Mouse (Mus musculus) lung, postnatal 14 days (tissue): ENCODE results near the gene Zfp263.
A peak's percentile ranks its signal among the peaks of the same experiment; 100 is the strongest.

Experiments used
- DNase-seq: peaks from one replicate; pipeline ENCODE4 v3.0.0; 2021

Zfp263 gene

DNA sequence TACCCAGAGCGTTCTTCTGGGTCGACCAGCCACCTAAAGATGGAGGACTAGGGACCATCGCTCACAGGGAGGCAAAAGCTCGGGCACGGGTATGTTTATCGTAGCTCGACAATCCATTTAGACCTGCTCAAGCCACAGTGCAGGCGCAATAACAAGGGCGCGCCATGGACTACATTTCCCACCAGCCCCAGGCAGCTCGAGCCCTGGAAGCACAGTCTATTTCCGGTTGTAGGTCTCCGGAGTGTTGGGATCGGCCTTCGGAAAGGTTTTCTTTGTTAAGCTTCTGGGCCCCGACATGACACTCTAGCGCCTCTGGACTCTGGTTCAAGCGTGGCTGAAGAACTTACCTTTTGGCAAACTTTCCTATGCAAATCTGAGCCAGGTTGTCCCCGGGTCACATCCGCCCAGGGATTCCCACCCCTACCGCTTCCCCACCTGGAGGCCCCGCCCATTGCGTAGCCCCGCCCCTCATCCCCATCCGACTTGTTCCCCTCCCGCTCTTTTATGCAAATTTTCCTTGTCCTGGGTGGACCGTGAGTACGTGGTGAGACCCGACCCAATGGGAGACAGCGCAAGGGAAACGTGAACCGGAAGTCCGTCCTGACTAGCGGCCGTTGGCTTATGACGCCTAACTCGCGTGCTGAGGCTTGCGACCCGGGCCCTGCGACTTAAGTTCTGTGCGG lies at the start of gene Zfp263:
Gene Zfp263 (plus strand): TSS at position 591 of the 683 bp plus-strand sequence.
- peak; percentile 90 for DNase-seq

DNA sequence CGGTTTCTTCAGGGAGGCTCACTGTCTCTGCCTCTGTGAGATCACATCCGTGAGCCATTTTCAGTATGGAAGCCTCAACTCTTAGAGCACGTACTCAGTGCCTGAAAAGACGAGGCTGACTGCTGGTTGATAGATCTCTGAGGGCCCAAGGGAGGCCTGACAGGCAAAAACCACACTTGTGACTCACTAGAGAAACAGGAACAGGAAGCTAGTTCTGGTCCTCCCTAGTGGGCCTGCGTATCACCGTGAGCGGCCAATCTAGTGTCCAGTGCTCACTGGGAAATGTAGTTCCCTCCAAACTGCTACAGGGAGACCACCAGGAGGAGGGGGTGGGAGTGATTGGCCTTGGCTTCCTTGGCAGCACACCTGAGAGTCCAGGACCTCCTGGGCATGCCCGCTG lies 44.6 kb upstream of the Zfp263 start:
- DNase-seq = no peak

DNA sequence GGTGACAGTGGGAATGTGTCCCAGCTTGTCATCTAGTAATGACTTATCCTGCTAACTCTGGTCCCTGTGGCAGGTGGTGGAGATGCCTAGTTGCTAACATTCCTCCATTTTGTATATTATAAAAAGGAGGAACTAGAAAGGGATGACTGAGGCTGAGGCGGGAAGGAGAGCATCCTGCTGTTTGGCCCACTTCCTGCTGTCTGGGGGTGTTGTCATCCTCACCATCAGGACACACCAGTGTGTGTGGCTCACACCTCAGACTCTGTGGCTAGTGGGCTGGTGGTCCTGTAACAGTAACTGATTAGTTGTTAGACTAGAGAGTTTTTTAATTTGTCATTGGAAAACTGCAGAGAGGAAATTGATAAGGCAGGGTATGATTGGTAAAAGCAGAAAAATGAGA lies 43.0 kb upstream of the Zfp263 start:
- no peak for DNase-seq

DNA sequence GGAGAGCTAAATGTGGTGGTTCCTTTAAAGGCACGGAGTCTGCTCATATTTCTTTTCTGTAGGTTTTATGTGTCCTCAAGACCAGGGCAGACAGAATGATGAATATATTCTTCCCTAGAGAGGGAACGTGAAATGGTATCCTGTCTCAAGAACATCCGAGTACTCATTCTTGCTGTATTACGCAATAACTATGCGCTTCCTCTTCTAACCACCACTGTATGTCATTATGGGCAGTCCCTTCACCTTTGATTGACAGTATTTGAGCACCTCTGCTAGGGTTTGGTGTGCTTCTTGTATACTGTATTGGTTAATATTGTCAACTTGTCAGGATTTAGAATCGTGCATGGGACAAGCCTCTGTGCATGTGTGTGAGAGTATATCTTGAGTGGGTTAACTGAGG lies 37.2 kb upstream of the Zfp263 start:
- no peak for DNase-seq

DNA sequence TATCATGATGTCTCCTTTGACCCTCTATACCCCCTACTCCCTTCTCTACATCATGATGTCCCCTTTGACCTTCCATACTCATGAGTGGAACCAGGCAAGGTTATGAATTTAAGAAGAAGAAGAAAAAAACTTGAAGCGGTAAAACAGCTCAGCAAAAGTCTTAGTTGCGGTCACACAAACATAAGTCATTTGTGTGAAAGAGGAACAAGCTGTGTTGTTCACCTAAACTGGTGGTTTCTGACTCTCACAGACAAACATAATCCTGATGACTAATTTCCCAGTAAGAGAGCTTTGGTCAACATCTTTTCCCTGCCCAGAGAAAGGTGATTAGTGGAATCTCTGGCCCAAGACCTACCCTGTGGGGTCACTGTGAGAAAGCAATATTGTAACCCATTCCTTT lies 29.2 kb upstream of the Zfp263 start:
- no peak for DNase-seq

DNA sequence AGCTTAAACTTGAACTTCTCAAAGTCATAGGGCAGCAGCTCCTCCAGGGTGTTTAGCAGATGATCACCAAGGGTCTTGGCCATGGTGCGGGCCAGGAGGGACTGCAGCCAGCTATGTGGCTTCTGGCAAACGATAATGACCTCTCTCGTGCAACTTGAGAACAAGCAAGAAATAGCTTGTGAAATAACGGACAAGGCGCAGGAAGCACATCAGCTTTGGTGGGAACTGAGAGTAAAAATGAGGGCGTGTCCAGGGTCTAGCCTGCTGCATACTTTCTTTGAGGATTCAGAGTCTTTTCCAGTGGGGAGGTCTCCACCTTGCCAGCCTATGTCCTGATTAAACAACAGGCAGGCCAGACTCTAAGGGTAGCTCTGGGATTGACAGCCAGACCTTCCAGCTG lies 25.9 kb upstream of the Zfp263 start, which contains the start of gene Mefv:
Gene Mefv (minus strand): TSS at position 118 of the 400 bp plus-strand sequence.
- no peak for DNase-seq

DNA sequence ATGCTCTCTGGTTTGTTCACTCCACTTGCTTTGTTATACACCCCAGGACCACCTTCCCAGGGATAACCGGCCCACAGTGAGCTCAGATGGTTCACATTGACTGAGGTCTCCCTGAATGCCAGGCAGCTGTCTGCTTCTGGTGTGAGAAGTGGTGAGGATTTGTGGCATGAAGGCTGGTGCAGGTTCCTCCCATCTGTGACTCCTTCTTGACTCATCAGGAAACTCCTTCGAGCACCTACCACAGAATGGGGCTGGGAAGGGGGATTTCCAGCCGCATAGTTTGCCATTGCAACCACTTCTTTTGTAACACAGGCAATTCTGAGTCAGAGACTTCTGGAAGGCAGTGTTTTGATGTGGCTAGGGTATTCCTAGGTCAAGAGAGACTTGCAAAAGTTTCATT lies 20.7 kb upstream of the Zfp263 start:
- no peak for DNase-seq

DNA sequence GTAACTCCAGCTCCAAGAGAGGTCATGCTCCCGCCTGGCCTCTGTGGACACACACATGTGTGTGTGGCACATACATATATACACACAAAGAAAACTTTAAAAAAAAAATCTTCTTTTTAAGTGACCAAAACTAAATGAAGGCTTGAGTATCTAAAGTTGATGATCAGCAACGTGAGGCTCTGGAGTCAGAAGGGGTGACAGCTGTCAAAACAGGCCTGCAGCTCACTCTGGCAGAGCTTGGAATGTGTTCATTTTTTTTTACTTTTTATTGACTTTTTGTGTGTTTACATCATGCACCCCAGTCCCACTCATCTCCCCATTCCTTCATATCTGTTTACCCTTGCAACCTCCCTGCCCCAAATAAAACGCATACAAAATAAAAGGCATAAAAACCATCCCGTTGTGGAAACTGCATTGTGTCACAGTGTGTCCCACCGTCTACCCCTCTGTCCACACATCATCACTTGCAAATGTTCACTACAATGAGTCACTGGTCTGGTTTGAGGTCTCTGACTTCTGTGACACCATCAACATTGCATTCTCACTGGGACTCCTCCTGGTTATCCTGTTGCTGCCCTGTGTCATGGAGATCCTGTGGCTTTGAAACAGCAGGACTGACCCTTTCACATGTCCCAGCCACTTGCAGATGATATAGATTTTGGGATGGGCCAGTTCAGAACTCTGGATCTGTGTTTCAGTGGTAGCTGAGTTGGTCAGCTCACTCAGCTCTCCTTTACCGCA lies 15.7 kb upstream of the Zfp263 start:
- DNase-seq = no peak

DNA sequence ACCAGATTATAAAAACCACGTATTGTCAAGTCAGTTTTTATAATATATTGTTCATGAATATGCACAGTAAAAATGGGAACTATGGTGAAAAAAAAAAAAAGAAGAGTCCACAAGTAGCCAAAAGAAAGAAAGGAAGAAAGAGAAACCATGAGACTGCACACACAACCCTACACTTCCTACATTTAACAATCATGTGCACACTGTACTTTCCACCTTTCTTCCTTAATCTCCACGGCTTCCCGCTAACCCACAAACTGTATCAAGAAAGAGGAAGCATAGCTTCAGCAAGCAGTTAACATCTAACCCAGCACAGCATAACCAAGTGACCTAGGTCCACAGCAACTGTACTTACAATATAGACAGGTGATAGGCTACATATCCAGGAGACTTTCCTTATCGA lies 11.3 kb upstream of the Zfp263 start:
- DNase-seq = no peak

DNA sequence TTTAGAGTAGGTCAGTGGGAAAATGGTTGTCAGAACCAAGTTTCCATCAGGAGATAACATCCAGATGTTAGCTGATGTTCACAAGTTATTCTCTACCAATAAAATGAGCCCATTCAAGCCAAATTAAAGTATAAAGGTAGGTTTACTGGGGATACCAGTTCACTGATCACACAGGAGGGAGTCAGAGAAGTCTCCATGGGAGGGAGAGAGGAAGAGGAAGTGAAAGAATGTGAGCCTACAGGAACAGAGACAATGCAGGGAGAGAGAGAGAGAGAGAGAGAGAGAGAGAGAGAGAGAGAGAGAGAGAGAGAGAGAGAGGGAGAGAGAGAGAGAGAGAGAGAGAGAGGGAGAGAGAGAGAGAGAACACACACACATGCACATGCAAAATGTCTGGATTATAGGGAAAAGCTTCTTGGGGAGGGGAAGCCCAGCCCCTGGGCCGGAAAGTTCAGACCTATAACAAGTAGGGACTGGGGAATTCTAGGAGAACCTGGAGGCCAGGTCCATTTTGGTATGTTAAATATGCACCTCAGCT lies 10.6 kb upstream of the Zfp263 start:
- no peak for DNase-seq

DNA sequence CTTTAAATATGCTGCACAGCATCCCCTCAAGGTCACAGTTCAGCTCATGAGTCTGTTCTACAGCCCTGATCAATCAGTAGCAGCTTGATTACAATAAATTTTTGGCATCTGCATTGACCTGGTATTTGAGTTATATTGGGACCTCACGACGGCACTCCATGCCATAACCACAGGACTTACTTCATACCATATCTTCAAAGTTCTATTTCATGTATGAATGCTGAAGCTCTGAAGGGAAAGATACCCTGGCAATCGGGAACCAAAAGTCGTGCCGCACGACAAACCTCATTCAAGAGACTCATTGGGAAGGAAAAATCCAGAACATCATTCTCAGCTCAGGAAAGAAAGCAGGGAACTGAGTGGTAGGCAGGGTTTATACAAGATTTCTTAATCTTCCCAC lies 1.4 kb upstream of the Zfp263 start:
- DNase-seq = no peak

DNA sequence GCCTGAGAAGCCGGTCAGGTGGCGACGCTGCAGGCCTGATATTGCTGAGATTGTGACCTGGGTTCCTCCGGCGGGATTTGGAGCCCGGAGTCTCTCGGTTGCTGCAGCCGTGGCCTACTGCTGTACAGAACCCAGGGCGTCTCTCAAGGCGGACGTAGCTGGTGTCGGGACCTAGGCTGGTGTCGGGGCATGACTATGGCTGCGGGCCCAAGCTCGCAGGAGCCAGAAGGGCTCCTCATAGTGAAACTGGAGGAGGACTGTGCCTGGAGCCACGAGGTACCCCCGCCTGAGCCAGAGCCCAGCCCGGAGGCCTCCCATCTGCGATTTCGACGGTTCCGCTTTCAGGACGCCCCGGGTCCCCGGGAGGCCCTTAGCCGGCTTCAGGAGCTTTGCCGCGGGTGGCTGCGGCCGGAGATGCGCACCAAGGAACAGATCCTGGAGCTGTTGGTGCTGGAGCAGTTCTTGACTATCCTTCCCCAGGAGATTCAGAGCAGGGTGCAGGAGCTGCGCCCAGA lies 350 bp downstream of the Zfp263 start:
- peak; percentile 25 for DNase-seq

DNA sequence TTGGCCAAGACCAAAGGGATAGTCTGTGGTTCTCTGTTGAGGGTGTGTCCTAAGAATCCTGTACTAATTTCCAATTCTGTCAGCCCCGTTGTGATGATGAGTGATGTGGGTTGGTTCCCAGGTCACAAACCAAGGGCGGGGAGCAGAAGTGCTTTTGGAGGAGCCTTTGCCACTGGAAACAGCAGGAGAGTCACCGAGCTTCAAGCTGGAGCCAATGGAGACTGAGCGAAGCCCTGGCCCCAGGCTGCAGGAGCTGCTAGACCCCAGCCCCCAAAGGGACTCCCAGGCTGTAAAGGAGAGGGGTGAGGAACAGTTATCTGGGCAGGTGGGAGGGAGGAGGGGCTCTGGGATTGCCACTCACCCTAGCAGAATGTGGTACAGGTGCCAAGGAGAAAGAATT lies 1.8 kb downstream of the Zfp263 start:
- DNase-seq = no peak

DNA sequence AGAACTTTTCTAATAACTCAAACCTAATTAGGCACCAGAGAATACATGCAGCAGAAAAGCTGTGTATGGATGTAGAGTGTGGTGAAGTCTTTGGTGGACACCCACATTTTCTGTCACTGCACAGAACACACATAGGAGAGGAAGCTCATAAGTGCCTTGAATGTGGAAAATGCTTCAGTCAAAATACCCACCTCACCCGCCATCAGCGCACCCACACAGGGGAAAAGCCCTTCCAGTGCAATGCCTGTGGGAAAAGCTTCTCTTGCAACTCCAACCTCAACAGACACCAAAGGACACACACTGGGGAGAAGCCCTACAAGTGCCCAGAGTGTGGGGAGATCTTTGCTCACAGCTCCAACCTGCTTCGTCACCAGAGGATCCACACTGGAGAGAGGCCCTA lies 5.1 kb downstream of the Zfp263 start:
- DNase-seq = no peak

DNA sequence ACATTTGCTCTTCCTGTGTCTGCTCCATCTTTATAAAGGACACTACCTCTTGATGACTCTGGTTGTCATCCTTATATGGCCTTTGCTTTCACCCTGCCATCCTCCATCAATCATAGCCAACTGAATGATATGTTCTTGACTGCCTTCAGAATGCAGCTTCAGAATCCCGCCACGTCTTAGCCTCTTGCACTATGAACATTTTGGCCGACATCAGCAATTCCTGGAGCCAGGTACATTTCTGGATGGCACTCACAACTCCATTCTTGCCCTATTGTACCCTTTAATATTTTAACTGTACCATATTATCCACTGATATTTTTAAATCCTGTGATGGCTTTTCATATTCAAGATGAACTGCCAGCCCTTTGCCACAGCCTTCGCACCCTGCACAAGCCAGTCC lies 27.7 kb downstream of the Zfp263 start:
- no peak for DNase-seq

DNA sequence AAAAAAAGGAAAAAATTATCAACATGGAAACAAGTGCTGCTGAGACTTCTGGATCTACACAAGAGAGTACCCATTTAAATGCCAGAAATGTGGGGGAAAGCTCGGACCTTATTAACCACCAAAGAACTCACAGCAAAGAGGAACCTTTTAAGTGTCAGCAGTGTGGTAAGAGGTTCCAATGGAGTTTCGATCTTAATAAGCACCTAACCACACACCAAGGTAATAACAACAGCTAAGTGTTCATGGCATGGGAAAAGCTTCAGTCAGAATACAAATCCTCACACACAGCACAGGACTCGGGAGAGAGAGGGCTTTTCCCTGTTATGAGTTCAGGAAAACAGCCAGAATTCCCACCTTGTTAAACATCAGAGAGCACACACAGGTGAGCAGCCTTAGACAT lies 32.5 kb downstream of the Zfp263 start:
- no peak for DNase-seq

DNA sequence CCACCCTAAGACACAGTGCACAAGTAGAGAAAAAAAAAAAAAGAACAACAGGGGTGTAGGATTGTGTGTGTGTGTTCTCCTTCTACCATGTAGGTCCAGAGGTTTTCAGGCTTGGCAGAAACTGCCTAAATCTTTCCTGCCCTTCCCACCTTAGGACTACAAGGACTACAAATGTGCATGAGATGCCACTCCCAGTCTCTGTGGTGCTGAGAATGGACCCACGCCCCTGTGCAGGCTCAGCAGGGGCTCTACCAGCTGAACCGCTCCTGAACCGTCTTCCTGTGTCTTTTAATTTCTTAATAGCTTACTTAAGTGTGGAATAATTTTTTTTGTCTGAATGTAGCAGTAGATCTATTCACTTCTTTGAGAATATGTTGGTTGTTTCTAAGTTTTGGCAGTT lies 34.1 kb downstream of the Zfp263 start:
- no peak for DNase-seq

DNA sequence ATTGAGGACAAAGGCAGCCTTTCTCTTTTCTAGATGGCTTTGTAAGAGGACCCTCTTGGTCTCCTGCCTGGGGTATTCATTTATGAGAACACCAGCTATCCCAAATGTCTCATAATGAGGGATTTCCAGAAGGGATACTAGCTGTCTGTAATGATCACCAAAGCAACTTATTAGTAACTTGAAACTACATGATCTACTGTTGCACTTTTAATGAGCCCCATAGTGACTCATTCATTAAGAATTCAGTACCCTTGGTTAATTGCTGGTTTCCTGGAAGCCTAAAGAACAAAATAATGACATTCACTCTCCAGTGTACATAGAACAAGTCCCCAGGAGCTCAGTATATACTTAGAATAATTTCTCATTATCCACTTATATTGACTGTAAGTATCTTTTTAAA lies 37.3 kb downstream of the Zfp263 start:
- no peak for DNase-seq

DNA sequence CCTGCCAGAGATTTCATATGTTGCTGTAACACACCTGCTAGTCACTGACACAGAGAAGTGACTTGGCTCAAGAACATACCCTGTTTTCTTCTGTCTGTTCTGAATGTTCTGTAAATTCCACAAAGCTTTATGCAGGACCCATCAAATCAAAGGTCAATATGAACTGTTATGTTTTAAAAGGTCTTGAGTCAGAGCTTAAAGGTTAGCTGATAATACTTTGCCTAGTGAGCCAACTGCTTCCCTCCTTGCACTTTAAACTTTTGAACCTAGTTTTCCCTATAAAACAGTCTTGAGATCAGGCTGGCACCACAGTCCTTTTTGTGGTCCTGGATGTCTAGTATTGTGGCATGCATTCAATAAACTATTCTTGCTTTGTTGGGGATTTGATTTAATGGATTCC lies 44.5 kb downstream of the Zfp263 start:
- DNase-seq = no peak
